Mouse (Mus musculus): Measurements from ENCODE around the gene Clrn2. TPM values are rescaled to one million over a fixed set of nuclear protein-coding genes. Genes with fewer than 3 reads are reported as not detected.
"Not testable (repeated sequence)": the region's sequence is repeated elsewhere in the genome, so short reads cannot be mapped to it uniquely, and the experiment has no call there.

Gene Clrn2
- not detected for total RNA-seq (2021)

DNA sequence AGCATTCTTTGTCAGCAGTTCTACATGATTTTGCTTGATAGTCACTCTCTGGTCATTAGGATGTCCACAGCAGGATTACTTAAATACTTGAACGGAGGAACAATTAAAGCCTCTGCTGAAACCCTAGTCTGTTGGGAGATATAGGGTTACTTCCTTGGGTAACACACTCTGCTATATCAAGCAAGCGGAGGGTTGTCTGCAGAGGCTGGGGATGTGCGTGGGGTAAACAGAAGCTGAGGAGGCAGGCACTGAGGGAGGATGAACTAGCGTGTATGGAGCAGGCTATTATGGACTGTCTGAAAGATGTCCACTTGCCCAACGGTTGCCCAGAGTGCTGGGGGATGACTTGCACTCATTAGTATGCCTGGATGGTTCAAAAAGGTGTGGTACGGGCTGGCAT is at the start of gene Clrn2:
Clrn2 (plus strand) TSS at position 301 of the 400 bp plus-strand sequence.
- no peak for DNase-seq
- intact Hi-C loops (cut with DNase I): no loop called here

DNA sequence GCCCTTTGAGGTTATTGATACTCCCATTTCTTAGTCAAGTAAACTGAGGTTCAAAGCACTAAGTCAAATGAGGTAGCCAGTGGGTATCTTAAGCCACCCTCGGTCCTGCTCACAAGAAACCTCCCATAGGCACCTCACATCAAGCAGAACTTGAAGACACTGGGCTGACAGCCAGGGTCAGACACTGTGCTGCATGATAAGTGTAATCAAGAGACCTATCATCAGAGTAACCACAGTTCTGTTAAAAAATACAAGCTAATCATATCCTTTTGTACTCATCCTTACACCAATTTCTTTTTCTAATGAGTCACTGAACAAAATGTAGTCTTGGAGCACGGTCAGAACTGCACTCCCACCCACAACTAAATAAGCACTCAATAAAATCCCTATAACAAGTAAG is 47.4 kb upstream of the Clrn2 start:
- DNase-seq: no peak
- intact Hi-C loops (cut with DNase I): loop anchor here (10.0 kb wide), 1 partner anchor 121 kb away; no protein-coding TSS in a partner anchor

DNA sequence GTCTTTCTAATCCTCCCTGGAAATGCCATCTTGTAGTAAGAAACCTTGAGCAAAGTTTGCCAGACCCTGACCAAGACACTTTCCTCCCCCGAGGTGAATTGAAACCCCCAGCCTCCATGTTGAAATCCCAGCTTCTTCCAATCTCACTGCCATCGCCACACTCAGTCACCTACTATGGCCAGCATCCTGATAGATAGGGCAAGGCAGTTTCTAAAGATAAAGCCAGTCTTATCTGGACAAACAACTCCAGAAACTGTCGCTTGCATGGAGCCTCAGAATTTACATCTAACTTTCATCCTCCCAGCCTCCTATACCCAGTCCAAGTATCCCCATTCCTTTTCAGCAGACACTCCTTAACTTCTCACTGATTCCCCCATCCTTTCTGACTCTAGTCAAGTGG is 37.1 kb upstream of the Clrn2 start:
- DNase-seq: no peak
- intact Hi-C loops (cut with DNase I): no loop called here

DNA sequence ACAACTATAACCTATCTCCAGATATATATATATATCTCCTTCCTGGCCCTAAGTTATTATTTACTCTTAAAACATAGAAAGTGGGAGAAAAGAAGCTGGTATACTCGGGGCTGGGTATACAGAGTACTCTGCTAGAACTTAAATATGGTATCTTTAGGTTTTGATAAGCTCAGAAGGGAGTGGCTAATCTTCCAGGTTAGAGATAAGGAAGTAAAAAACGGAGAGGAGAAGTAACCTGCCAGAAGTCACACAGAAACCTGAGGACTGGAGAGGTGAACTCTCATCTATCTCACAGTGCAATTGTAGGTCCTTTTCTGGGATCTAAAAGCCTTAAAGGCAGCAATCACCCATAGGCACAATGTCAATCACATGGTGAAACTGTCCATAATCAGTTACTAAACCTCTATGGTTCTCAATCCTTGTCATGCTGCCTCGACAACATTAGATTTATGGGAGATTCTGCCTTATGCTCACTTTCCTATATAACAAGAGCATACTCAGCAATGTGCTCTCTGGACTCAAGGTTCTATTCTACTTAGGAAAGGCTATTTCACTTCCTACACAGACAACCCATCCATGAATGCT is 35.6 kb upstream of the Clrn2 start:
- intact Hi-C loops (cut with DNase I): no loop called here

DNA sequence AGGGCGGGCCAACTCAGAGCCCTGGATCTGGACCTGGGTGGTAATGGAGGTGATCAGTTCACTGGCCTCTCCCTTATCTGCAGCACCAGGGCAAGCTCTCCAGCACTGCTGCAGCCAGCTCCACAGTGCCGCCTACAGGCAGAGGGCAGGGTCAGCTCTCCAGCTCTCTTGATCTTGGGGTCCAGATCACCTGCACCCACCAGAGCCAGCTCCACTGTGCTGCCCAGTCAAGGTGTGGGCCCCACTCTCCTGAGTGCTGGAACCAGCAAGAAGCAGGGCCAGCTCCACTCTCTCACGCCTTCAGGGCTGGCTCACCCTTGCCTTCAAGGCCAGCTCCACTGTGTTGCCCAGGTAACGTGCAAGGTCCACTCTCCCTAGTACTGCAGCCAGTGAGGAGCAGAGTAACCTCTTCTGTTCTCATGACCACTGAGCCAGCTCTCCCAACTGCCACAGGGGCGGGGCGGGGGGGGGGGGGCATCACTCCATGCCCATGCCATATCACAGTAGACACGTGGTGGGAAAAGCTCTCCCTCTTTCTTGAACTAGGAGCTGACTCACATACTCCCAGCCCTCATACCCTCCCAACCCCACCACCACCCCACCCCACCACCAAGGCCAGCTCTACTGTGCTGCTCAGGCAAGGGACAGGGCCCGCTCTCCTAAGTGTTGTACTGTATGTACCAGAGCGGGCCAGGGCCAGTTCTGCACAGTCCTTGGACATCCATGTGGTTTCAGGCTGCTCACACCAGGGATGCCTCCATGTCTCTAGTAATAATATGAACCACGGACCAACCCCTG is 33.5 kb upstream of the Clrn2 start:
- DNase-seq: no peak
- intact Hi-C loops (cut with DNase I): loop anchor here (5.0 kb wide), 1 partner anchor 1138 kb away; no protein-coding TSS in a partner anchor

More for the DNA sequence above, 35.6 kb upstream of the Clrn2 start:
- no peak for DNase-seq

DNA sequence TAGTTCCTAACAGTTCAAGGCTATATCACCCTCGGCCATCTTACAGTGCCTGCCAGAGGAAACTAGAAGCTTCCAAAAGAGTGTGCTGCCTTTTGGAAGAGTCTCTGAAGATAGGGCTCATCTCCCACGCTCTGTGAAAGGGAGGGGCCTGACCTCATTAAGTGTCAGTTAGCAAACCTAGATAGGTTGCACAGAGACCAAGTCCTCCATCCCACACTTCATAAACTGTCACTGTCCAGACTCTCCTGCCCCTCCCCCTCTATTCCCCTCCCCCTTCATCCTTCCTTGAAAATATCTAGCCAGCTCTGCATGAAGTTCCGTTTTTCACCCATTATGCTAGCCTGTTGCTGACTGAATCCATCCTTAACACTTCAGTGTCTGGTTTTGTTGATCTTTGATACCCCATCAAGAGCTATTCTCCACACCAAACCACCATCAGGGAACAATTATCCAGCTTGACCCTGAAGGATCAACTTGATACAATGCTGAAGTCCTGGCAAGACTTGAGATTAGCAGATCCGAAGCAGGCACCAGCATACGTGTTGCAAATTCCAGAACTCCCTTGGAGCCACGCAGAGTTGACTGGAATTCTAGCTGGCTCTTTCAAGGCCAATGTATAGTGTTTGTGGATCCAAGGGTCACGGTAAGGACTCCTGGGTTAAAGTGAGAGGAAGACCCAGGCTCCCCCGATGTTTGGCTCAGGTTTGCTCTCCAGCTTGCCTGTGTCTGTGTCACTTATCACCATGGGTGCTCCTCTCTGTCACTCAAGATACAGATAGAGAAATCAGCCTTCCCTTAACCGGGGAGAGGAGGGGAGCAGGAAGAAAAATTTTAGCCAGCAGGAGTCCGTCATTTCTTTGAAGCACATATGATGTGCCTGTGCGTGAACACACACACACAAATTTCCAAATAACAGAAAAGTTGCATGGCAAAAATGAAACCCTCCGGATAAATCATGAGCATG is 31.4 kb upstream of the Clrn2 start:
- no peak for DNase-seq
- intact Hi-C loops (cut with DNase I): loop anchor here (5.0 kb wide), 1 partner anchor 1140 kb away; no protein-coding TSS in a partner anchor

DNA sequence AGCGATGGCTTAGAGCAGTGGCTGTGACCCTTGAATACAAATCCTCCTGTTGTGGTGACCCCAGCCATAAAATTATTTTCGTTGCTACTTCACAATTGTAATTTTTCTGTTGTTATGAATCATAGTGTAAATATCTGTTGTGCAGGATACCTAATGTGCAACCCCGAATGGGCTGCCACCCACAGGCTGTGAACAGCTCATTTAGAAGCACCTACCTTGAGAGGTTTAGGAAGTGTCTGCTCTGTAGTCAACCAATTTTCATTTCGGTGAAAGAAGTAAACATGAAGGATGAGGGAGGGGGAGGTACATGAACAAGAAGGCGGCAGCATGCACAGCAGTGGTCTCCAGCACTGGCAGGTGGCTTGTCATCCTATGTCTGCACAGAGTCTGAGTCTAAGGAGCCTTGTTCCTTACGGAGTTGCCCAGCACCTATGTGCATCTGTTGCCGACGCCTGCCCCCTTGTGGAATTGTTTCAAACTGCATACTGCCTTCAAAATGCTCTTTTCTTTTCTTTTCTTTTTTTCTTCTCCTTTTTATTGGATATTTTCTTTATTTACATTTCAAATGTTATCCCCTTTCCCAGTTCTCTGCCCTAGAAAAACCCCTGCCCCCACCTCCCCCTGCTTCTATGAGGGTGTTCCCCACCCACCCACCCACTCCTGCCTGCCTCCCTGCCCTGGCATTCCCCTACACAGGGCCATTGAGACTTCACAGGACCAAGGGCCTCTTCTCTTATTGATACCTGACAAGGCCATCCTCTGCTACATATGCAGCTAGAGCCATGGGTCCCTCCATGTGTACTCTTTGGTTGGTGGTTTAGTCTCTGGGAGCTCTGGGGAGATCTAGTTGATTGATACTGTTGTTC is 29.3 kb upstream of the Clrn2 start:
- intact Hi-C loops (cut with DNase I): loop anchor here (5.0 kb wide), 1 partner anchor 1142 kb away; no protein-coding TSS in a partner anchor
- DNase-seq: peak; percentile 49

DNA sequence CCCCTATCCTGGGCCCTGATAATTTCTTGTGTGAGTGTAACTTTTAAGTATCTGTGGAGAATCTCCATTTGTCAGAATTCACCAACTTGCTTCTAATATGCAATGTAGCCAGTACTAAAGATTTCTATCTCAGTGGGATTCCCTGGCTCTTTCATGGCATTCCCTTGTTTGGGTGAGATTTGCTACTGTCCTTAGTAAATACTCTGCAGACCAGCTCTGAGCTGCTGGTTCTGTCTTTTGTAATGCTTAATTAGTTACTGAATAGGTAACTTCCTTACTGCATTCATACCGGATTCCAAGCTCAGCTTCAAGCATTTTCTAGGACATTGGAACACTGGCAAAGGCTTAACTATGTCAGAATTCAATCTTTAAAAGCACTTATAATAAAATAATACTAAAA is 27.8 kb upstream of the Clrn2 start:
- DNase-seq; intact Hi-C loops (cut with DNase I): not testable (repeated sequence)

DNA sequence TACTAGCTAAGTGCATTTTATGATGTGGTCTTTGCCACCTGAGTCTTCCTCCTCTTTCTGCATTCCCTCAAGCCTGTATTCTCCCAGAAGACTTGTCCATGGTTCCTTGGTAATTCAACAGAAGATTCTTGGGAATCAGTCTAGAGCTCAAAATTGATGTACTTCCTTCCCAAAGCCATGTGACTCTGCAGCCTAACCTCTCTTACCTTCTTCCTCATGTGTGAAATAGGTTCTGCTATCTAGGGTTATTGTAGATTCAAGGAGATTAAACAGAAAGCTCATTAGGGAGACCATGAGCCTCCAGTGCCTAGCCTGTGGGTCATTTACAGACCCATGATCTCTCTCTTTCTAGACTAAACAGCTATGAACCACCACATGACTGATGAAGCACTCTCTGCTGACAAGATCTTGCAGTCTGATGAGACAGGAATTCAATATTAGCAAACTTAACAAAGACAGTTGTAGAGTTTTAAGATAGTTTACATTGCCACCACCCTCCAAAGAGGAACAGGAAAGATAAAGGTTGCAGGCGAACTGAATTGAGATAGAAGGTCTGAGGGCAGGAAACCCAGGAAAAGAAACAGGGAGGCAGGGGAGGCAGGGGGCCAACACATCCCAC is 27.0 kb upstream of the Clrn2 start:
- intact Hi-C loops (cut with DNase I): no loop called here

DNA sequence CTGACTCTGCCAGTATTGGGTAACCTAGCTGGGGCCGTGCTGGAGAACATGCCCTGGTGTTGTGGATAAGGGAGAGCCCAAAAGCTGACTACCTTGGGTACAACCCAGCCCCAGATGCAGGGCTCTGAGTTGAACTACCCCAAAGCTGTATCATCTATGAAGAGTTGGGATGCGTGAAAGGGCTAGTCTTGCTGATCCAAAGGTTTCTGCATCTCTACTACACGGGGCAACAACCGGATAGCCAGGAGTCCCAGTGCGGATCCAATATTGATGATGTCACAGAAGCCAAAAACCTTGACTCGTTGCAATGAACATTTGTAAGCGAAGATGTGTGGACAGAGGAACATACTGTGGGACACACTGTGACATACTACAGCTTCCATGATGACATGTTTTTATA is 25.7 kb upstream of the Clrn2 start:
- DNase-seq: no peak
- intact Hi-C loops (cut with DNase I): no loop called here

More for the DNA sequence above, 27.0 kb upstream of the Clrn2 start:
- no peak for DNase-seq

DNA sequence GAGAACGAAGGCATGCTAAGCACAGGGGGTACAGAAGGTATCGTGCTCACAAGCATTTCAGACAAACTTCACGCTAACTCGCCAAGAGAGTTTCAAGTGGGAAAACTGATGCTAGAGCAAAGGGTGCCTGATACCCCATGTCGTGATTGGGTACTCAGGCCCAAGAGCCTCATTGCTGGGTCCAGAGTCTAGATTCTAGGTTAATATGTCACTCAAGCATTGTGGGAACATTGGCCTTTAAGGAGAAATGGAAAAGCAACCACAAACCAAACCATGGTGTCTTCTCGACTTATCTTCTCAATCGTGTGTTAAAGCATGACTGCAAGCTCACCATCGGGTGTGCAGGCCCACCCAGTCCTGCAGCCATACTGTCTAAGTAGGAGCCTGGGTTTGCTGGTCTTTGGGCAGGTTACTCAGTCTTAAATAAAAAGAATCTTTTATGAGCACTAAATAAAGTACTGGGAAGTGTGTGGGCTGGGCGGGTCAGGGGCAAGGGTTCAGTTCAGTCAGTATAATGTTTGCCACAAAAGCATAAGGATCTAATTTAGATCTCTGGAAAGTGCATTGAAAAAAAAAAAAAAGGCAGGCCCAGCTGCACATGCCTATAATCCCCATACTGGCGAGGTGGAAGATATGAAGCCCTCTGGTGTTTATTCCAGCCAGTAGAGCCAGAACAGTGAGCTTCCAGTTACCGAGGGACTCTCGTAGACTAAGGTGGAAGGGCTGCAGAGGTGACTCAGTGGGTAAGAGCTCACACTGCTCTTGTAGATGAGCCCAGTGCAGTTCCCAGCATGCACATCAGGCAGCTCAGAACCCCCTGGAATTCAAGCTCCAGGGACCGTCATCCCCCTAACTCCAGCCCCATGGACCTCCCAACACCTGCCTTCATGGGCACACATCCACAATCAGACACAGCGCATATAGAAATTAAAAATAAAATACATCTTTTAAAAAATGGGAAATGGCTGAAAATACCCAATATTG is 17.3 kb upstream of the Clrn2 start:
- intact Hi-C loops (cut with DNase I): no loop called here
- no peak for DNase-seq

DNA sequence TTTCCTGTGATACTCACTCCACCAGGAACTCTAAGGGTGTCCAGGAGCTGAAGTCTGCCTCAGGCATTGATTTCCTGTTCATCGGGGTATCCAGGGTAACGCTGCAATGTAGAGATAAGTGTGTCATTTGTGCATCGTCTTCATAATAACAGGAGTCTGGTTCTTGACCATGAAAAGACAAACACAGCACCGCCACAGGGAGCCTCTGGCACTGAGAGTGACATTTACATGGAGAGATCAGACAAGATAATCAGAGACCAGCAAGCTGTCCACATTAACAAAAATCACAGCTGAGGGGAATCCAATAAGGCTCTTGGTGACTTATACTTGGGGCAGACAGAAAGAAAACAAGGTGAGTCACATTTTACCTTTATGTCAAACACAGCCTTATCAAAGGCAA is 15.7 kb upstream of the Clrn2 start:
- intact Hi-C loops (cut with DNase I): no loop called here
- DNase-seq: peak; percentile 45

DNA sequence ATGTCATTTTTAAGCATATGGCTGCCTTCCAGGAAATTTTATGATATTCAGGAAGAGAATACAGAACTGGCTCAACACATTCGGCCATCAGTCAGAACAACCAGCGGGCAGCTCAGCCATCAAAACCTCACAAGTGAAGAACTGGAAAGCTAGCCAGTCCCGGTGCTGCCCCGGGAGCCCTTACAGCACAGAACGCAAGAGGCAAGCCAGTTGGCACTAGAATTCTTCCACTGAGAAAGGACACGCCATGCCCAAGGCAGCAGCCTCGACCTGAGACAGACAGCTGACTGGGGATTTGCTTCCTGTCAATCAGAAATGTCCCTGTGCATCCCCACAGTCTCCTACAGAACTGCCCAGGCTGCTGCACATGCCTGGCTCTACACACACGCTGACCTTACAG is 15.2 kb upstream of the Clrn2 start:
- intact Hi-C loops (cut with DNase I): no loop called here
- DNase-seq: peak; percentile 26

DNA sequence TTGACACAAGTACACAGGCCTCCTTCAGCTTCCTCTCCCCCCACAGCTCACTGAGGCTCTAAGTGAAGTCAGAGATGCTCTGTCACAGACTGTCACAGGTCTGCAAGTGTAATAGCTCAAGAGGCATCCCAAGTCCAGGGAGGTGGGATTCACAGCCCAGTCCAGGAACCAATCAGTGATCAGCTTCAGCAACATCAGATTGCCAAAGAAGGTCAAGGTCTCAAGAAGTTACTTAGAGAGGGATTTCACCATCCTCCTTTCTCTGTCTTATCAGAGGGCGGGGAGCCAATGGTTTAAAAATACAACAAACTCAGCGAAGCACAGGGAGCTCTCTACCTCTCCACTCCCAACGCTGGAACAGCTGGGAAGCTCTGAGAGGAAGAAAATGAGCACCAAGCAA is 12.4 kb upstream of the Clrn2 start:
- intact Hi-C loops (cut with DNase I): no loop called here
- no peak for DNase-seq

DNA sequence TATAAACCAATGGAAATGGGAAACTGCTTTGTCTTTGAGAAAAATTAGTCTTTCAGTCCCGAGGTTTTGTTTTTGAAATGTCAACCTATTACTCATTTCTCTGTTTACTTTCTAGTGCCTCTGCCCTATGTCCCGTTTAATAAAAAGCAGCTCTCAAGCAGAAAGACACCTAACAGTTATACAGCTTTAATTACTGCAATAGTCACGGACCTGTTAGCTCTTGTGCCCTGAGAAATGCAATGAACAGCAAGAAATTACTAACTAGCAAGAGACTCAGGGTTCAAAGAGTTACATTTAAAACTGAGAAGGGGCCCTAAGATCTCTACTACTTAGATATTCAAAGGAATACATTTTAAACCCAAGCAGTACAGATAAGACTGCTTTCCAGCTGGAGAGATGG is 11.8 kb upstream of the Clrn2 start:
- no peak for DNase-seq
- intact Hi-C loops (cut with DNase I): no loop called here

DNA sequence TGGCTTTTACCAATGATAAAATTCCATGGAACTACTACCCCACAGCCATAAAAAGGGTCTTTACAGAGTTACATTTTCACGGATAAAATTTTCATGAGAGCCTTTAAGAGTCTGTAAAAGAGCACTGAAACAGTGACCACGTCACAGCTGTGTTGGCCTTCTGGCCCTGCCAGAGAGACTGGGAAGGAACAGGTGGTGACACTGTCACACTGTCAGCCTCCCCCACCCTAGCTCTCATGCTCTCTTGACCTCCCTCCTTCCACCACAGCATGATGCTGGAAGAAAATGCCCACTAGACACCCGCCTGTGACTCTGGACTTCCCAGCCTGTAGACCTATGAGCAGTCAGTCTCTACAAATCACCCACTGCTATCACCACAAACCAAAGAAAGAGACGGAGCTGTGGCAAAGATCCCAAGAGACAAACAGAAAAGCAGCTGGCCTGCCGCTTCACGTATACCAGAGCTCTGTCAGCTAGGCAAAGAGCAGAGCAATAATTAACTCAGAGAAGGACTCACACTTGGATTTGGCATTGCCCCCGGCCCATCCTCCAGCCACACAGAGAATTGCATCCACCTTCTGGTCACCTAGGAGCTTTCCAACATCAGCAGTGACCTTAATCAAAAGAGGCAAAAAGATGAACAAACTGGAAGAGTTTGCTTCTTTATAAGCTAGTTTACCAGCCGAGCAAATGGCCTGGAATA is 9.3 kb upstream of the Clrn2 start:
- intact Hi-C loops (cut with DNase I): no loop called here
- peak; percentile 17 for DNase-seq

DNA sequence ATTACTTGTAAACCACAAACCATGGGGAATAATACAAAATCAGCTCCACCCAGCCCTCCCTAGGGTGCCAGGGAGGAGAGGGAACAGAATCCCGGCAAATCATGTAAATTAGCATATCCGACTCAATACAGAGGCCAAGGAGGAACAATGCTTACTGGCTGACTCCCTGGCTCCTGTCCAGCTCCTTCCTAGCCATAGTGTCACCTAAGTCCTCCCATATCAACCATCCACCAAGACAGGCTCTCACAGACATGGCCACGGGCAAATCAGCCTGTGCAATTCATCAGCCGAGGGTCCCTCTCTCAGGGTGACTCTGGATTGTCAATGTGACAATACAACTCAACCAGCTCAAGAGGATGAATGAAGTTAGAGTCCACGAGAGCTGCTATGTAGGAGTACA is 4.9 kb upstream of the Clrn2 start:
- intact Hi-C loops (cut with DNase I): no loop called here
- DNase-seq: no peak

DNA sequence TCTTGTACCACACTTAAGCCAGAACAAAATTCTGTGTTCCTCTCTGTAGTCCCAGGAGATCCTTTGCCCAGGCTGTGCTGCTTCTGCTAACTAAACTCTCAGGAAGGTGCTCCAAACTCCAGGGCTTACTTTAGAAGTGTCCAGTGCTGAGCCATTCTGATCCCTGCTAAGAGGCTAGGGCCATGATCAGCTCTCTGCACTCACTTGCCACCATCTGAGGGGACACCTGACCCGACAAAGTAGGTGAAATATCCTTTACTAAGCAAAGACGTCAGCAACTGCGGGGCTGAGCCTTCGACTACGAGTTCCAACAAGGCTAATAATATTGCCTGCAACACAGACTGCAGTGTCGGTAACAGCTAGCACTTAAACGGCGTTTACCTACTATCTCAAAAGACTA is 4.3 kb upstream of the Clrn2 start:
- intact Hi-C loops (cut with DNase I): no loop called here
- DNase-seq: no peak

All from left cerebral cortex, postnatal 4 days (tissue).